Mouse (Mus musculus) adrenal gland, postnatal 4 days (tissue): ENCODE results near the gene Dmpk. TPM values are rescaled to one million over a fixed set of nuclear protein-coding genes. Genes with fewer than 3 reads are reported as not detected.

Experiments used
- DNase-seq, 2 experiments: peaks; one replicate each; pipeline ENCODE4 v3.0.0; 2021 to 2022; ENCODE audit warnings: low spot score in 2 of 2, mixed read lengths in 2 of 2
- microRNA-seq: library from miRNA; unstranded; fragments of <30 nt; microRNA quantifications from one replicate; pipeline ENCODE4 v1.2.0, GENCODE M21; 2021
- total RNA-seq, 2 experiments: library from RNA; stranded (reverse); gene quantifications; 2 replicates each; pipeline ENCODE4 v1.2.3; 2021

Gene Dmpk
- total RNA-seq, 2 experiments from 2014 or later = 70.0 to 74.7 TPM

DNA sequence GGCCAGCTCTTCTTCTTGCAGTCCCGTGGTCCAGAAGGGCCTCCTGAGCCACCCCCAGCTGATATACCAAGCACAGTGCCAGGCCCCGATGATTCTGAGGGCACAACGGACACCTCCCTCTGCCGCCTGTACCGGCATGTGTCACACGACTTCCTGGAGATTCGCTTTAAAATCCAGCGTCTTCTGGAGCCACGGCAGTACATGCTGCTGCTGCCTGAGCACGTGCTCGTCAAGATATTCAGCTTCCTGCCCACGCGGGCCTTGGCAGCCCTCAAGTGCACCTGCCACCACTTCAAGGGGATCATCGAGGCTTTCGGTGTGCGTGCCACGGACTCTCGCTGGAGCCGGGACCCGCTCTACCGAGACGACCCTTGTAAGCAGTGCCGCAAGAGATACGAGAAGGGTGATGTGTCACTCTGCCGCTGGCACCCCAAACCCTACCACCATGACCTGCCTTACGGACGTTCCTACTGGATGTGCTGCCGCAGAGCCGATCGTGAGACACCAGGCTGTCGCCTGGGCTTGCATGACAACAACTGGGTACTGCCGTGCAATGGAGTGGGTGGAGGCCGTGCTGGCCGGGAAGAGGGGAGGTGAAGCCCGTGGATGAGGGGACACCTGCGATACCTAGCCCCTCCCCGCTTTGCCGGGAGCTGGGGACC lies 53.2 kb downstream of the Dmpk start:
- DNase-seq = no peak

DNA sequence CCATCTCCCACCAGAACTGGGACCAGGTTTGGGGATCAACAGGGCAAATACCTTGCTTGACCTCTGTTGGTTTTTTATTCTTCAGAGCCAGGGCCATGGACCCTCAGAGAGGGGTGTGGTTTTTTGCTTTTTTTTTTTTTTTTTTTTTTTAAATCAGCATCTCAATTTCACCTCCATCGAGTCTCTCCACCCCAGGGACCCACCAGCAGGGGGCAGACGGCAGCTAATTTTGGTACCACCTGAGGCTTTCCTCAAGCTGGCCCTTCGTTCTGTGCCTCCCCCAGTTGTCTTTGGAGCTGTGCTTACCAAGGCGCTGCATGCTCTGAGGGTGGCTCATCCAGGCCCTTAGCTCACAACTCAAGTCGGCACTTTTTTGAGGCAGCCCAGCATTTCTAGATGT lies 53.7 kb downstream of the Dmpk start:
- DNase-seq = no peak

Small RNA genes within 50 kb of the gene (microRNA-seq; reads per million reads assigned to microRNA genes)
- gene Mir3100 = 1.3 reads per million

Other genes with a start within 250 kb of the Dmpk start
- 1 to 10 TPM; 5.1 to 8.1 TPM for gene Mill2, start 243.9 kb upstream of the Dmpk start, total RNA-seq
- 10 to 100 TPM in 1 of 2 experiments, 1 to 10 TPM in 1; 7.2 to 12.0 TPM for gene Pglyrp1, start 212.5 kb upstream of the Dmpk start, total RNA-seq
- 10 to 100 TPM; 16.5 to 19.2 TPM for gene Ccdc61, start 173.4 kb upstream of the Dmpk start, total RNA-seq
- 1 to 10 TPM; 7.8 to 8.2 TPM for gene Nova2, start 158.0 kb upstream of the Dmpk start, total RNA-seq
- gene Nanos2, start 96.4 kb upstream of the Dmpk start, total RNA-seq = under 1 TPM in 1 of 2 experiments, not detected in 1; 0.20 TPM
- gene Mypop, start 92.6 kb upstream of the Dmpk start, total RNA-seq = 1 to 10 TPM; 7.2 to 8.3 TPM
- 10 to 100 TPM; 44.3 to 49.1 TPM for gene Irf2bp1, start 79.8 kb upstream of the Dmpk start, total RNA-seq
- gene Foxa3, start 60.3 kb upstream of the Dmpk start, total RNA-seq = 1 to 10 TPM in 1 of 2 experiments, under 1 TPM in 1; 0.50 to 4.5 TPM
- gene Sympk, start 59.5 kb upstream of the Dmpk start, total RNA-seq = 100 to 1,000 TPM; 109 to 119 TPM
- gene Rsph6a, start 29.2 kb upstream of the Dmpk start, total RNA-seq = not detected
- gene Dmwd, start 7.6 kb upstream of the Dmpk start, total RNA-seq = 10 to 100 TPM; 67.0 to 70.3 TPM
- gene Six5, start 10.7 kb downstream of the Dmpk start, total RNA-seq = 10 to 100 TPM; 23.4 to 25.3 TPM
- gene Gm4969, start 34.5 kb downstream of the Dmpk start, total RNA-seq = under 1 TPM; 0.59 to 0.98 TPM
- 10 to 100 TPM; 13.7 to 14.6 TPM for gene Fbxo46, start 36.0 kb downstream of the Dmpk start, total RNA-seq
- 10 to 100 TPM; 16.1 TPM for gene Qpctl, start 65.4 kb downstream of the Dmpk start, total RNA-seq
- 100 to 1,000 TPM; 111 to 116 TPM for gene Snrpd2, start 65.9 kb downstream of the Dmpk start, total RNA-seq
- 1 to 10 TPM; 1.9 to 2.5 TPM for gene Gipr, start 82.3 kb downstream of the Dmpk start, total RNA-seq
- 10 to 100 TPM; 44.8 to 46.7 TPM for gene Eml2, start 92.6 kb downstream of the Dmpk start, total RNA-seq
- 1 to 10 TPM; 4.5 to 4.8 TPM for gene Gpr4, start 128.7 kb downstream of the Dmpk start, total RNA-seq
- gene Opa3, start 144.5 kb downstream of the Dmpk start, total RNA-seq = 10 to 100 TPM; 23.6 to 24.1 TPM
- 10 to 100 TPM; 83.7 to 89.3 TPM for gene Vasp, start 188.0 kb downstream of the Dmpk start, total RNA-seq
- under 1 TPM in 1 of 2 experiments, not detected in 1; 0.39 TPM for gene Ppm1n, start 196.2 kb downstream of the Dmpk start, total RNA-seq
- gene Rtn2, start 198.8 kb downstream of the Dmpk start, total RNA-seq = 10 to 100 TPM; 19.3 to 28.8 TPM
- under 1 TPM; 0.85 to 0.98 TPM for gene Fosb, start 226.2 kb downstream of the Dmpk start, total RNA-seq